Mouse (Mus musculus) spleen, adult 18-20 months (tissue): ENCODE measurements around the gene Tgfbr3.

ENCODE experiments used
- DNase-seq, 2 experiments: peaks; one replicate each; pipeline ENCODE4 v3.0.0; 2022; ENCODE audit warnings: mixed read lengths in 2 of 2

Gene Tgfbr3

GRCm38 (mm10) chr5:107289234-107289764, at the start of gene Tgfbr3:
Gene Tgfbr3, minus strand, starts transcription at chr5:107289629.
- peak; percentile 35 to 49 for DNase-seq

- no peak for DNase-seq
Observed at GRCm38 (mm10) chr5:107330916-107331421, 41.5 kb upstream of the Tgfbr3 start, which contains the start of gene Brdt. Gene Brdt, plus strand, starts transcription at chr5:107331159.

DNA sequence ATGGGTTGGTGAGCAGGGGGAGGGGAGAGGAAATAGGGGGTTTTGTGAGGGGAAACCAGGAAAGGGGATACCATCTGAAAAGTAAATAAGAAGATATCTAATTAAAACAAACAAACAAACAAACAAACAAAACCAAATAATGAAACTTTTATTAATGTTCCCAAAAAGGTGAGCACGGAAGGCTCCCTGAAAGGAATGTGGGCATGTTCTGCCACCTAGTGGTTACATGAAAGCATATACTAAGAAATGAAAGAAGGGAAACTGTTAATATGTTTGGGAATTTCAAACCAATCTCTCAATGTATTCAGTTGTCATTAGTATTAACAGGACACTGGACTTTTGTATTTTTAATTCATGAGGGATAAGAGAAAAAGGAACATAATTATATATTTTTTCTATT, 31.3 kb upstream of the Tgfbr3 start:
- DNase-seq: no peak

DNA sequence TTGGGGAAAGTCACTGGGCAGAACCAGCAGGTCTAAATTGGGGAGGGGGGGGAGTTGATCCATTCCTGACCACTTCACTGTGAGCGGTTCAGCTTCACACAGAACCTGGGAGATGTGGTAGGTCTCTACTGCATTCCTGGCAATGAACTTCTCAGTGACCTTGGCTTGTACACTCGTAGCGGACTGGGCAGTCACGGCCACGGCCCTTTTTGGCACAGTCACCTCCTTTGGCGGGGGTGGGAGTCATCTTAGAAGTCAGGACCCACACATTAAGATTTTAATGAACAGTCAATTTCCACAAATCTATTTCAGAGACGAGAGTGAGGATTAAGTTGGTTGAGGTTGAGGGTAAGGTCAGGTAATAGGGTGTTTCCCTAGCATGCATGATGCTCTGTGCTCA, 27.7 kb upstream of the Tgfbr3 start:
- no peak for DNase-seq

DNA sequence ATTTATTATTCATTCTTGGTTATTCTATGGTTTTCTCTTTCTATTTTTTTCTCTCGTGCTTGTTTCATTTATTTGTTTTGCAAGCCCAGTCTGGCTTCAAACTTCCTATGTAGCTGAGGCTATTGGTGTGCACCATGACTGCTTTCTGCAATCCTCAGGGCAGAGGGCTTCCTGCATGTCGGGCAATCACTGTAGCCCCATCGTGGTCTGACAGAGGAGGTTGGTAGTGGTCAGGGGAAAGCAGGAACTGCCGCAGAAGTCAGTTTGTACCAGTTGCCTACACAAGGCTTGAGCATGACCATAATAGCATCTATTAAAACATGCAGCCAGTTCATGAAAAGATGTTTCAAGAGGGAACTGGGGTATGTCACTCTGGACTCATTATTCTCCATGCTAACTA, 18.0 kb upstream of the Tgfbr3 start:
- no peak for DNase-seq

- DNase-seq: no peak
Observed at GRCm38 (mm10) chr5:107304117-107304825, 14.8 kb upstream of the Tgfbr3 start.

GRCm38 (mm10) chr5:107303350-107303861, 14.0 kb upstream of the Tgfbr3 start:
- no peak for DNase-seq

GRCm38 (mm10) chr5:107298854-107299253, 9.4 kb upstream of the Tgfbr3 start:
- DNase-seq: no peak

DNA sequence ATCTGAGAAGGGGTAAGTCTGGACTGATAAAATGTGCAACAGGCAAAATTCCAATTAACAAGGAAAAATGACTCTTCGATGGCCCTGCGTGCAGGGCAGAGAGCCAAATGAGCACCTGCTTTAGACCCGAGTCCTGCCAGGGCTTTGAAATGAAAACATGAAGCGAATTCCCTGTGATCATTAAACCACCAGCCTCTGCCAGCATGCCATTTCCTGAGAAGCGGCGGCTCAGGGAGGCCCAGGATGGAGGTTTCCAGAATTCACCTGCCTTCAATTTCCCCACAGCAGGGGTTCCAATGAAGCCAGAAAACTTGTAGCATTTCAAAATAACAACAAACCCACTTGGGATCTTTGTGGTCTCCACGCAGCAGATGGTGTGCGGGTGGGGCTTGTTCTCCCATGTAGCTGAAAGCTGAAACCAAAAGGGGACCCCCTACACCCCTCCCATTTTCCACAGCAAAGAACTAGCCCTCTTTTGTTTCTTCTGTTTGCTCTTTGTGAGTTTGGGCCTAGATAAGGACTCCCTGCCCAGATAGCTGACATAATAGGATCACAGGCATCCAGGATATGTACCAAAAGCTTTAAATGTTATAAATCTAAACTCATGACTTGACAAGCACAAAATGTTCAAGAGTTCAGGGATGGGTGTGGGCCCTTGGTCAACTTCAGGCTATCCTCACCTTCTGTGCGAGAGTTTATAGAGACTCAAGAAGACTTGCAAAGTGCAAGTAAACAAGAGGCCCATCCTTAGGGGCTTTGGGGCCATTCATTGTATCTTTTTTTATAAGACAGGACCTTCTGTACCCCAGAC, 7.3 kb upstream of the Tgfbr3 start:
- no peak for DNase-seq

DNA sequence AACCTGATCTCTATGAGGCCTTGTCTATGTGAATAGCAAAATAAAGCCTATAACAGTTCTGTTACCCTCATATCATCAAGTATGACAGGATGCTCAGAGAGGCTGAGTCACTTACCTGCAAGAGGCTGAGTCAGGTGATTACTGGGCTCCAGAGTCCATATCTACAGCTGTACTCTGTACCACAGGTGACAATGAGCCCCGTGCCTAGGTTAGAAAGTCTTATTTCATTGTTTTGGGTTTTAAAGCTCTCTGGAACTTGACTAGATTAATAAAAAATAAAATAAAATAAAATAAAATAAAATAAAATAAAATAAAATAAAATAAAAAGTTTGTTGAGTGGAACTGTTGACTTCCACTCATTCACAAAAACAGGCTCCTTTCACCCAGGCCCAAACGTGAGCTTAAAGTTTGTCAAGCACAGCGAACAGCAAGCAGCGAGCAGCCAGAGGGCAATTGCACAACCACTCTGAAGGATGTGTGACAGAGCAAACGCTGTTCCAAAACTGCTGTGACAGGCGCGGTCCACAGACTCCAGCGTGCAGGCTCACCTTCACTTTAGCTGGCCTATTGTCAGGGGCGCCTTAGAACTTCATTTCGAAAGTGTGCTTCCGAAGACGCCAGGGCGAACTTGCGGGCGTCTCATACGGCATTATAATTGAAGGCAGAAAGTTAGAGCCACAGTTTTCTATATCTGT, 6.5 kb upstream of the Tgfbr3 start:
- DNase-seq: no peak

- no peak for DNase-seq
Observed at GRCm38 (mm10) chr5:107295061-107295816, 5.8 kb upstream of the Tgfbr3 start.

GRCm38 (mm10) chr5:107294041-107294440, 4.6 kb upstream of the Tgfbr3 start:
- DNase-seq: no peak

DNA sequence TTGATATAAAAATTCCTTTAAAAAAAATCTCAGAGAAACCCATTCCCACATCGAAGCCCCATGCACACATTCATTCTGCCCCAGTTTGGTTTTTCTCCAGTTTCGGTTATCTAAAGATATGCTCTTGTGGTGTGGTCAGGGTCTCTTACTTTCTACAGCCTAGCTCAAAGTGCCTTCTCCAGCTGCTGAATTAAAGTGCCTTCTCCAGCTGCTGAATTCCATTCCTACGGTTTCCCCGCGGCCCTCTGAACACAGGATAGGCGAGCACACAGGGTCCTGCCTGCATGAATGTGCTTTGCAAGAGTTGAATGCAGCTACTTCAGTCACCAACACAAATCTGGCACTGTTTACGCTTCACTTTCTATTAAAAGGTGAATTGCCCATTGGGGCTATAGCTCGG, 557 bp upstream of the Tgfbr3 start:
- no peak for DNase-seq

DNA sequence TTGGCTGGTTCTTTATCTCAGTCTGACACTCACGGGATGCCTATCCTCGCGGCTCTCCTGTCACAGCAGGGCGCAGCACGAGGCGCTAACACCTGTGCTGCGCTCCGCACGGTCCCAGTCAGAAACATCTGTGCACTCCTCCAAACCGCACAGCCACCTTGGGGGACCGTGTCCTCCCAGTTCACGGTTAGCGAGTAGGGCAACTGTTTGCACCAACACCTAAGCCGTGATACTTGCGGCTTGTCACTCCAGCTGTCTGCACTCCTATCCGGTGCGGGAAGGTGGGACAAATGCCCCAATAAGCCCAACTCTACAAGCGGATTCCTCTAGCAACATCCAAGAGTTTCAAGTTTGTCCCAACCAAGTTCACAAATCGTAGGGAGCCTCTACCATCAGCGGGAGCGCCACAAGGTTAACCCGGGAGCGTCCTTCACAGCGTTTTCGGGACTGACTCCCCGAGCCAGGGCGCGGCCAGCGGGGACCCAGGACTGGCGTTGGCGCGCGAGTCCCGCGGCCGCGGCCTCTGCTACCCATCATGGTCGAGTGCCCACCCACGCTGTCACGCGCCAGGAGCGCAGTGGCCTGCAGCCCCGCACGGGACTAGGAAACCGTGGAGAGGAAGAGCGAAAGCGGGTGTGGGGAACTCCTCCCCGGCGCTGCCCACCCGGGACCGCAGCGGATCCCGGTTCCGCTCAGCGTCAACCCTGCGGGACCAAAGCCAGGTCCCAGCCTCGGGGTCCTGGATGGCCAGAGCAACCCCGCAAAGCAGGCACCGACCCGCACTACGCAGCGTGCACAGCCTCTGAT, 799 bp downstream of the Tgfbr3 start:
- peak in 1 of 2 experiments; percentile 20 for DNase-seq

DNA sequence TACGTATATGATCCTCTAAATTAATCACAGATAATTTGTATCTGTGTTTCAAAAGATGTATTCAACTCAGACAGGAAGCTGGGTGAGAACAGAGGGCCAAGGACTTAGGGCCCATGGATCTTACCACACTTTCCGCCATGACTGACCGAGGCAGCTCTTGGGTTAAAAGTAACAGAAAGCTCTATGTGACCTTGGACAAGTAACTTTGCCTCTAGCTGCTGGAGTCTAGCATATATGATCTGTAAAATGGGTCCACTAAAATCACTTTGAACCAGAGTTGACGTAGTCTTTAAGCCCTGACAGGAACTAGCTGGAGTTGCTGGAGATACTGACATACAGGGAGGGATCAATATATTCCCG, 1.5 kb downstream of the Tgfbr3 start:
- no peak for DNase-seq

DNA sequence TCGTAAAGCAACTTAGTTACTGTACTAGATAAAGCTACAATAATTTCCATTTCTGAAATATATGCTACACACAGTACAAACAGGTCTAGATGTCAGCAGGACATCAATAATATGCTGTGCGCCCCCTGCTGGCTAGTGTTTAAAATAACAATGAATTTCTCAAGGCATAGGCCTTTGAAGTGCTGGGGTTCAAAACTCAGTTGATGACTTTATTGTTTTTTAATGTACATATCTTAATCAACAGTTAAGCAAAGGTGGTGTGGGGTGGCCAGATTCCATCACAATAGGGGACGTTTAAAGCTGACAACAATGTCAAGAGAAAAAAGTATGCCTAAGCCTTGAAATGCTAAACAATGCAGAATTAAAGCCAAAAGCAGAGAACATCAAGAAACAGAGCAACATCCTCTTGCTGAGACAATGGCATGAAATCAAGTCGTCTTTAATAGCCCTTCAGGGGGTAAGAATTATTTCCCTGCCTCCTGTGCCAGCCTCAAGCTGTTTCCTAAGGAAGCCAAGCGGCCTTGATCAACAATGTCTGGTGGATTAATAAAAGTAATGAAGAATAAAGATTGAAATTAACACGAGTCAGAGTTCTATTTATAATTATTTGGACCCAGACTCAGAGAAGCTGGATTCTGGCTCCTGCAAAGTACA, 2.0 kb downstream of the Tgfbr3 start:
- DNase-seq: peak; percentile 23 to 72

DNA sequence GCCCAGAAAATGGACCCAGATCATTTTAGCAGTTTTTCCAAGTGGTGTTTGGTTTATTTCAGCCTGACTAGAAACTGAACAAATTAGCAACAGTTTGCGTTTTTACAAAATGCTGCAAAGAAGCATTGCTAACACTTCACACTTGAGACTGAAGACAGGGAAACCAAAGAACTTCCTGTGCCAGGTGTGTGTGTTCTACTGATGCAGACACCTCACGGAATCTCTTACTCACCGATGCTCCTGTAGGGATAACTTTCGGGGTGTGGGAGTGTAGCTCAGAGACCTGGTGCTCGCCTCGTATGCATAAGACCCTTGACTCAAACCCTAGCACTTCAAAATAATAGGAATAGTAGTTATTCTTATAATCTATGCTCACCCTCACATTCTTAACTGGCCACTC, 3.9 kb downstream of the Tgfbr3 start:
- no peak for DNase-seq

GRCm38 (mm10) chr5:107283935-107284524, 5.4 kb downstream of the Tgfbr3 start:
- DNase-seq: no peak

- DNase-seq: no peak
Observed at GRCm38 (mm10) chr5:107282561-107283307, 6.7 kb downstream of the Tgfbr3 start.

DNA sequence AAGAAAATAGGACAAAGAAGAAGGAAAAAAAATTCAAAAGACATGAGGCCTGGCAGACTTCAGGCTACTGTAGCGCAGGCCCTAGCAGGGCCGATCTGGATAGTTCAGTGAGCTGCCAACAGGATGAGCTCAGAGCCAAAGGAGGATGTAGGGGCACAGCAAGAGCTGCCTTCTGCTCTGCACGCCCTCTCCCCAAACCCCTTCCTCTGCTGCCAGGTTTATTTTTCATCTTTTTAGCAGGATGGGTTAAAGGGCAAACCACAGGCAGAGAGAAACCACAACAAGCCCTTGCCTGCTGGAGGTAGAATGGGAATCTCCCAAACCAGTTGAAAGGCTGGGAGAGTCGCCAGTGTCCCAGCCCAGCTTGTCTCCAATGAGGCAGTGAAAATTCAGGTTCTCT, 10.2 kb downstream of the Tgfbr3 start:
- DNase-seq: no peak
